Mouse (Mus musculus) heart, embryonic 12.5 days (tissue): ENCODE results near the gene Jun. TPM values are rescaled to one million over a fixed set of nuclear protein-coding genes. Genes with fewer than 3 reads are reported as not detected.

Source experiments
- ATAC-seq: fragments of 200-750 bp; cut with Nextera tagmentation; 2 replicates; pipeline ENCODE4 v1.8.0; 2017; ENCODE audit warnings: moderate TSS enrichment, moderate library complexity; ENCODE audit not compliant: insufficient number of reproducible peaks, low FRiP score
- H3K27ac ChIP-seq: fragments of 300-500 bp; sonication (generic); 2 replicates; pipeline ENCODE4 v1.5.1; 2016; ENCODE audit warnings: mild to moderate bottlenecking, moderate library complexity; ENCODE audit not compliant: poor library complexity, severe bottlenecking
- H3K27me3 ChIP-seq: fragments of 300-500 bp; sonication (generic); replicated peaks from 2 replicates; pipeline ENCODE4 v1.6.1; 2016; ENCODE audit warnings: mild to moderate bottlenecking, moderate library complexity
- H3K36me3 ChIP-seq: fragments of 300-500 bp; sonication (generic); 2 replicates; pipeline ENCODE4 v1.6.1; 2016; ENCODE audit warnings: mild to moderate bottlenecking, moderate library complexity
- H3K4me1 ChIP-seq: fragments of 300-500 bp; sonication (generic); replicated peaks from 2 replicates; pipeline ENCODE4 v1.6.1; 2016; ENCODE audit warnings: mild to moderate bottlenecking
- H3K4me2 ChIP-seq: fragments of 300-500 bp; sonication (generic); 2 replicates; pipeline ENCODE4 v1.6.1; 2016; ENCODE audit warnings: mild to moderate bottlenecking, moderate library complexity
- H3K4me3 ChIP-seq: fragments of 300-500 bp; sonication (generic); 2 replicates; pipeline ENCODE4 v1.5.1; 2016; ENCODE audit warnings: mild to moderate bottlenecking
- H3K9ac ChIP-seq: fragments of 300-500 bp; sonication (generic); 2 replicates; pipeline ENCODE4 v1.6.1; 2016; ENCODE audit warnings: mild to moderate bottlenecking, moderate library complexity
- H3K9me3 ChIP-seq: fragments of 300-500 bp; sonication (generic); replicated peaks from 2 replicates; pipeline ENCODE4 v1.6.1; 2016; ENCODE audit warnings: mild to moderate bottlenecking, moderate library complexity
- WGBS: fragments of 180-500 bp; shearing (Covaris S2); methylation state at CpG from one replicate; pipeline ENCODE4 v1.1.7; 2016; 5-methylcytosine and 5-hydroxymethylcytosine counted together
- polyA plus RNA-seq: library from polyadenylated mRNA; unstranded; fragments of >200 nt; fragmentation: Nextera tagmentation; extraction: Ambion mirVana; gene quantifications from 2 replicates; pipeline ENCODE4 v1.2.1, GENCODE M21; 2016

Gene Jun
- polyA plus RNA-seq, 1 experiment from 2014 or later, result 95.0 TPM

DNA sequence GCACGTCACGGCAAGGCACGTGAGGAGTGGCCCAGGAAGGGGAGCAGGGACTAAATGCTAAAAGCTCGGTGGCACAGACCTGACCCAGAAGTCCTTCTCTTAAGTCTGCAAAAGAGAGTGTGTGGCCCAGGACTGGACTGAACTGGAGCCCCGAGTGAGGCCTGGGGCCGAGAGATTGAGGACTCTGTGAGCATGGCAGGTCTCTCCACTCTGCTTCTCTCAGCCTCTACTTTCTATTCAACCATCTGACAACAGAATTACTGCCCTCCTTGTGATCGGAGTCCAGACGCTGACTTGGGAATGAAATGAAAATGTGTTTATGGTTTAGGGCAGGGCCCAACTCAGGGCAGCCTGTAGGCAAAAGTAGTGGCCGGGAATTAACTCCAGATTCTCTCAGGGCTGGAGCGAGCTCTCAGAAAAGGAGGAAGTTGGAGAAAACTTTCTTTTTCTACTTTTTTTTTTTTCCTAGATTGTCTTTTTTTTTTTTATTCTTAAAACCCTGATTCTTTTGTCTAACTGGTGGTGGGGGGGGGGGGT lies 21.3 kb upstream of the Jun start:
- no peak overlapping the region for H3K9ac ChIP-seq
- no peak overlapping the region for H3K4me3 ChIP-seq
- H3K4me1 ChIP-seq, result no peaks in the 10 kb centered on the region
- WGBS, result 69% methylated on average over 10 of the region's 10 CpGs
- no peaks in the 10 kb centered on the region for H3K9me3 ChIP-seq
- ATAC-seq, result no peak
- no peak overlapping the region for H3K4me2 ChIP-seq
- H3K27me3 ChIP-seq, result no peaks in the 10 kb centered on the region
- no peak overlapping the region for H3K27ac ChIP-seq
- H3K36me3 ChIP-seq, result no peaks in the 10 kb centered on the region

DNA sequence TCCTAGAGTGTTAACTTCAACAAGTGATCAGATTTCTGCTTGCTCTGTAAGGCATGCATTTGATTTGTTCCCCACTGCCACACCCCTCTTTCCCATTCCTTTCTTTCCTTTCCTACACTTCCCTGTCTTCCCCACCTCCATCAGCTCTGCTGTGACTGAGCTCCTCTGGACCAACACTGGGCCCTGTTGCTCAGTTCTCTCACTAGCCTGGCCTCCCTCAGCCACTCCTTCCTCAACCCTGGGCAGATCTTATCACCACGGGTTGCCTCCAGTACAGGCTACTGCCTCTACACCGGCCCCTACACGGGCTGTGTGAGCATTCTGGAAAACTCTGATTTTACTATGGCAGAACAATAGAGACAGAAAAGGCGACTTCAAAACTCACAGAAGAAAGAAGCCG lies 18.4 kb upstream of the Jun start:
- Histone ChIP-seq H3K9ac (no peak overlapping the region), H3K9me3 (no peaks in the 10 kb centered on the region), H3K27ac (no peak overlapping the region), H3K4me2 (no peak overlapping the region), H3K36me3 (no peaks in the 10 kb centered on the region), H3K4me1 (no peaks in the 10 kb centered on the region), H3K4me3 (no peak overlapping the region), H3K27me3 (no peaks in the 10 kb centered on the region)
- 61% methylated on average over 5 of the region's 5 CpGs for WGBS
- ATAC-seq, result no peak

DNA sequence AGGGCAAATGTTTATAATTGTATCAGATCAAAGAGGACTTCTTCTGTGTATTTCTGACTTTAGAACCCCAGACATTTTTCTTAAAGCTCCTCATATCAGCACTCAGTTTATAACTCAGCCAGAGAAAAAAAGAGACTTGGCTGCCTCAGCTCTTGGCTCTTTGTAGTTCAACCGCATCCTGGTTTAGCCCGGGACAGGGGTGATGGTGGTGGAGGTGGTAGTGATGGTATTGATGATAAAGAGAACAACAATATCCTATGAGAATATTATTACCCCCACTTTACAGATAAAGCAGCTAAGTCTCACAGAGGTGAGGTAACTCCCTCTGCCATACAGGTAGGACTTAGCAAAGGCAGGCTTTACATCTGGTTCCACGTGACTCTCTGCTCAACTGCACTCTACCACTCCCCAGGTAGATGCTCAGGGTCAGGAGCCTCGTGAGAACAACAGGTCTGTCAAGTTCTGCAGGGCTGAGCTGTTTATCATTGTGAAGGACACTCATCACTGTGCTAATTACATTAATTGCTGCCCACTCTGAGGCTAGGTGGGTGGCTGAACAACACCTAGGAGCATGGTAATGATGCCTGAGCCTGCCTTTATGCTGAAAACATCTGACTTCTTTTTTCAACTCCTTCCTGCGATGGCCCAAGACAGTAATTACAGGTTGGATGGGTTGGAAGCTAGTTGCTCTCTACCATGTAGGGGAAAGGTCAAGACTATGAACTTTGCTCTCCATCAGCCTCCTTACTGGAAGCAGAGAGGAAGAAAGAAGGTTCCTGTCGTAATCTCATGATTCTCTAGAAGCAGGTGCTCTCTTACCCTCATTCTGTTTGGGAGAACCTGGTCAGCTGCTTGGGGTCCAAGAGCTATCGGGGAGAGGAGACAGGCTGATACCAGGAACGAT lies 16.3 kb upstream of the Jun start:
- WGBS, result 76% methylated on average over 8 of the region's 8 CpGs

DNA sequence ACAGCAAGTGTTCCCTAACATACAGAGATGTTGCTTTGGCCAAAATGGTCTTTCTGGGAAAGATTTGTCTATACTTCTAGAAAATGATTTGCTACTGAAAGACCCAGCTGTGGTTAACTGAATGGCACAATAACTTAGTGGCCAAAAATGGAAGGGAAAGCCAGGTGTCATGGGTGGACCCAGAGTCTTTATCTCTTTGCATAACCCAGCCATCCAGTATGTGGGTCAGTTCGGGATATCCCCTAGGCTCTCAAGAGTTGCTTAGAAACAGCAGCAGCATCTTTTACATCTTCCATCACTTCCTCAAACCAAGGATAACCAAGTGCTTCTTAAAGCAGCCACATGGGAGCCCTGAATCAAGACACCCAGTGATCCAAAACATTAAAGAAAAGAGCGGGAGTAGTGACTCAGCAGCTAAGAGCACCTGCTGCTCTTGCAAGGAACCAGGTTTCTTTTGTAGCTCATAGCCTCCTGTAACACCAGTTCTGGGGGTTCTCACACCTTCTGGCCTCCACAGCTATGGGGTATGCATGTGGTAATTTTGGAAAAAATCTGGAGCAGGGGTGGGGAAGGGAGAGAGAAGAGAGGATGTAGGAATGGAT lies 11.7 kb upstream of the Jun start:
- no peak for ATAC-seq
- WGBS, result 76% methylated on average over 2 of the region's 2 CpGs

More for the DNA sequence above, 16.3 kb upstream of the Jun start:
- Histone ChIP-seq H3K9ac (no peak overlapping the region), H3K4me2 (no peak overlapping the region), H3K9me3 (no peaks in the 10 kb centered on the region), H3K4me3 (no peak overlapping the region), H3K27me3 (no peaks in the 10 kb centered on the region), H3K4me1 (no peaks in the 10 kb centered on the region), H3K27ac (no peak overlapping the region), H3K36me3 (no peaks in the 10 kb centered on the region)
- no peak for ATAC-seq

DNA sequence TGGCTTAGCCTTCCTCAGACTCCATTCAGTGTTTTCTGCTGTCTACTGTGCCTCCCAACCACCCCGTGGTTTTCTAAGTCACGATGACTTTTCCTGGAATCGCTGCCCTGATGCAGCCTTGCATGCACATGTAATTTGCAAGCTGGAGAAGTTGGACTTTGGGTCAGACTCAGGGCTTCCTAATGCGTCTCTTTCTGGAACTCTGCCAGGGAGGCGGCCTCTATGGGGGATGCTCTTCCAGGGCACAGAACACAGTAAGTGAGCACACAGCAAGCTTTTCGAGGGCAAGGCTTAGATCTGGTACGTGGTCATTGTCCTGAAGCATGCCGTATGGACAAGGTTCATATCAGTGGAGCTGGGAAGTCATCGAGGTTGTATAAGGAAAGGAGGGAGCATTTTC lies 10.9 kb upstream of the Jun start:
- no peak overlapping the region for H3K4me3 ChIP-seq
- H3K27me3 ChIP-seq, result no peaks in the 10 kb centered on the region
- H3K27ac ChIP-seq, result no peak overlapping the region
- ATAC-seq, result no peak
- no peaks in the 10 kb centered on the region for H3K36me3 ChIP-seq
- H3K4me1 ChIP-seq, result no peaks in the 10 kb centered on the region
- 73% methylated on average over 9 of the region's 9 CpGs for WGBS
- no peak overlapping the region for H3K9ac ChIP-seq
- no peaks in the 10 kb centered on the region for H3K9me3 ChIP-seq
- no peak overlapping the region for H3K4me2 ChIP-seq

More for the DNA sequence above, 11.7 kb upstream of the Jun start:
- no peaks in the 10 kb centered on the region for H3K36me3 ChIP-seq
- H3K9me3 ChIP-seq, result no peaks in the 10 kb centered on the region
- no peak overlapping the region for H3K4me3 ChIP-seq
- H3K4me2 ChIP-seq, result no peak overlapping the region
- H3K9ac ChIP-seq, result no peak overlapping the region
- no peaks in the 10 kb centered on the region for H3K4me1 ChIP-seq
- H3K27me3 ChIP-seq, result no peaks in the 10 kb centered on the region
- no peak overlapping the region for H3K27ac ChIP-seq

DNA sequence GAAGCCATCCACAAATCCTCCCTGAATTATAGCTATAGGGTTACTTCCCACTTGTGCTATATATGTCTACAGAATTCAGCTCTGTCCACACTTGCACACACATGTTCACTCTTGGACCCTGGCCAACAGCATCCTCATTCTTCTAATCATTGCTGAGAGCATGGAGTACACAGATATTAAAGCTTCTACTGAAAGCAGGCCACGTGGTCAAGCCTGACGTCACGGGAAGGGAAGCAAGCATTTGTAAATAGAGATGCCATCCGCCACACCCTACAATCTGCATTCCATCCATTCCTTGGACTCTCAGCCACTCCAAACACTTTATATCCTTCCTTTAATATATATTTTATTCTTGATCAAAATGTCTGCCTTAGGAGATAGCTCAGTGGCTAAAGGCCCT lies 5.2 kb upstream of the Jun start:
- Histone ChIP-seq H3K36me3 (no peaks in the 10 kb centered on the region), H3K9me3 (no peaks in the 10 kb centered on the region), H3K4me3 (no peak overlapping the region), H3K4me1 (peaks cover 7% of the 10 kb centered on the region; the same call in 1 of the 2 replicates), H3K27me3 (no peaks in the 10 kb centered on the region), H3K9ac (no peak overlapping the region), H3K4me2 (no peak overlapping the region), H3K27ac (no peak overlapping the region)
- WGBS, result 71% methylated on average over 4 of the region's 4 CpGs
- ATAC-seq, result no peak

DNA sequence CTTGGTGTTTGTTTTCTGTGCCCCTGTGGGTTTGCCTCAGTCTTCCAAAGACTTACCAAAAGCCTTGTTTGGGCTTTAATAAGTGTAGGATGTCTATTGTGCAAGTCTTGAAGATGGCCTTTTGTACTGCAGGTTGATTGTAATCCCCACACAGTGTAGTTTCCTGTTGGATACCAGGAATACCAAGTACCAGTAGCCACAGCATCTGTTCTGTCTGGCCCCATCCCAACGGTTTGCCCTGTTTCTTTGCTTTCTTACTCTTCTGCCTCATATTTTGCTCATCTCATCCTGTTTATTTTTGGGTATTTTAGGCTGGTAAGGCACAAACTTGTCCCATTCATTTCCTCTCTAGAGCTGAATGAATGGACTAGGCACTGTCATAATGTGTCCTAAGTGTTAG lies 3.3 kb upstream of the Jun start:
- peaks cover 7% of the 10 kb centered on the region; the same call in 1 of the 2 replicates for H3K4me1 ChIP-seq
- WGBS, result 47% methylated on average over 1 of the region's 1 CpGs
- ATAC-seq, result no peak
- no peak overlapping the region for H3K27ac ChIP-seq
- H3K27me3 ChIP-seq, result no peaks in the 10 kb centered on the region
- H3K9ac ChIP-seq, result no peak overlapping the region
- no peaks in the 10 kb centered on the region for H3K9me3 ChIP-seq
- no peak overlapping the region for H3K4me2 ChIP-seq
- no peak overlapping the region for H3K4me3 ChIP-seq
- no peaks in the 10 kb centered on the region for H3K36me3 ChIP-seq

DNA sequence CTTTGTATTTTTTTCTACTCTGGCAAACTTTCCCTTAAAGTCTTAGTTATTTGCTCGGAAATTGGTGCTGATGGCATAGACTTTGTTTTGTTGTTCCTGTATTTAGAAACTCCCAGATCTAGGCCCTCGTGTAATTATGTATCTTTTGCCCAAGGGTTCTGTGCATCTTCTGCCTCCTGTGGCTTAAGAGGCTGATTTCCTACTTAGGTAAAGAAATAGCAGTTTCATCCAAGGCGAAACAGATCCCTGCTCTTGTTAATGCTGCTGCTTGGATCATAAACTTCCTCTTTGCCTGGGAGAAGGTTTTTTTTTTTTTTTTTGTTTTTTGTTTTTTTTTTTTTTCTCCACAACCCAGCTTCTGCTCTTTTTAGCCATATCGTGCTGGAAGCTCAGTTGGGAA lies 2.3 kb upstream of the Jun start:
- no peak for ATAC-seq
- H3K9me3 ChIP-seq, result no peaks in the 10 kb centered on the region
- H3K4me2 ChIP-seq, result no peak overlapping the region
- no peak overlapping the region for H3K4me3 ChIP-seq
- H3K4me1 ChIP-seq, result peaks cover 7% of the 10 kb centered on the region; the same call in 1 of the 2 replicates
- no peak overlapping the region for H3K27ac ChIP-seq
- H3K27me3 ChIP-seq, result no peaks in the 10 kb centered on the region
- no peaks in the 10 kb centered on the region for H3K36me3 ChIP-seq
- 46% methylated on average over 4 of the region's 4 CpGs for WGBS
- H3K9ac ChIP-seq, result no peak overlapping the region

DNA sequence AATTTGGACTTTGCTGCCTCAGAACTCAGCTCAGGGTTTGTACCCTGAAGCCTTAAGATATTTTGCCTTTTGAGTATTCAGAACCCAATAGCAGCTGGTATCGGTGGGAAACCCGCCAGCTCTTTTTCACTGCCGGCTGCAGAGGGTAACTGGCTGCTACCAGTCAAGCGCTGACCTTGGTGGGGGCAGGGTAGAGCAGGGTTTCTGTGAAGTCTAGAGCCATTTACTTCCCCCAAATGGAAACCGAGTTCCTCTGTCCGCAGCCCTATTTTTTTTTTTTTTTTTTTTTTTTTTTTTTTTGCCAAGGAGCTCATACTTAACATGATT lies 1.7 kb upstream of the Jun start:
- Histone ChIP-seq H3K4me2 (peak overlapping the region; percentile 85), H3K9ac (peak overlapping the region; percentile 88), H3K27ac (peak overlapping the region; percentile 99), H3K27me3 (no peaks in the 10 kb centered on the region), H3K9me3 (no peaks in the 10 kb centered on the region), H3K4me3 (peak overlapping the region; percentile 95), H3K36me3 (no peaks in the 10 kb centered on the region), H3K4me1 (peaks cover 11% of the 10 kb centered on the region)
- ATAC-seq, result no peak
- WGBS, result under 1% methylated on average over 6 of the region's 6 CpGs

DNA sequence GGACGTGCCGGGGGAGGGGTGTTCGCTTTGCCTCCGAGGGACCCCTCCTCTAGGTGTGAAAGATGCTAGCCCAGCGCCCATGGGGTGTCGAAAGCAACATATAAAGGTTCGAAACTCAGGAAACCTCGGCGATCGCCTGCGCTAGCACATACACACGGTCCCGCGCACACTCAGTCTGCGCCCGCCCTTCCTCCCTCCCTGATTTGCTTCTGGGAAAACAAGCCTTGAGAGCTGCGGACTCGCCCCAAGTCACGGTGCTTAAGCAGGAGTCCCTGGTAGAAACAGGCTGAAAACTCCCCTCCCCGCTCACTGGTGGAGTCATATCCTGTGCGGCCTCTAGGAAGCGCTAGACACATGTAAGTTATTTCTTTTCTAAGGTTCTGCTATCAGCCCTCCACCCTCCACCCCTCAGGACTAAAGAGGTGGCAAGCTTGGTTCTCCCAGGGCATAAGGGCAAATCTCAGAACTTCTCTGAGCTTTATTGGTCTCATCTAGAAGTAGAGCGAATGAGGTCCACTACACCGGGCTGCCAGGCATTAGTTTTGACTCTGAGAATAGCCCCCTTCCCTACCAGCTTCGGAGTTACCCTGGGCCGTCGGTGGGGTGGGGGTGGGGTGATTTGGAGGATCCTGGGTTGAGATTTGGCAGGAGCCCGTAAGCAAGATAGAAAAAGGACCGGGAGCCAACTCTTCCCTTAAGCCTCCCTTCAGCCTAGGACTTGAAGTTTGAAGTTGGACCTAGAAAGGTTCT lies 1.2 kb upstream of the Jun start:
- Histone ChIP-seq H3K4me3 (peak overlapping the region; percentile 95), H3K4me2 (peak overlapping the region; percentile 85), H3K9ac (peak overlapping the region; percentile 88), H3K27ac (peak overlapping the region; percentile 99), H3K27me3 (no peaks in the 10 kb centered on the region), H3K4me1 (peaks cover 14% of the 10 kb centered on the region), H3K9me3 (no peaks in the 10 kb centered on the region), H3K36me3 (no peaks in the 10 kb centered on the region)
- peak; percentile 56 for ATAC-seq
- WGBS, result under 1% methylated on average over 29 of the region's 29 CpGs

DNA sequence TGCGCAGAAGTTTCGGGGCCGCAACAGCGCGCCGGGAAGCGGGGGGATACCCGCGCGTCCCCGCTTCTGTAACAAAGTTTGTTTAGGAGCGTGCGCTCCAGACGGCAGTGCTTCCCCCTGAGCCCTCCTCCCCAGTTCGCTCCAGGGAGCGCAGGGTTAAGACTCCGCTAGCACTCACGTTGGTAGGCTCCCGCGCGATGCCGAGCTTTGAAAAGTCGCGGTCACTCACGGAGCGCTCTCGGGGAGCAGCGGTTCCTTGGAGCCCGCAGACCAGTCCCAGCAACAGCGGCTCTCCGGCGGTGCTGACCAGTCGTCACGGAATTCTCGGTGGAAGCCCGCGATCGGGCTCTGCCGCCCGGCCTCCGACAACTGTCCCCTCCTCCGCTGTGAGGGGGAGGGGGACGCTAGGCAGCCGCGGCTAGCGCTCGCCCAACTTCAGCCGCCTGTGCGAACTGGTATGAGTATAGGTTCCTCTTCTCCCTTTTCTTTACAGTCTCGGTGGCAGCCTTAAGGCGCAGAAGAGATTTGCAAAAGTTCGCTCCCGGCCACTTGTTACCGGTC lies 631 bp downstream of the Jun start:
- H3K27ac ChIP-seq, result peak overlapping the region; percentile 100
- no peaks in the 10 kb centered on the region for H3K27me3 ChIP-seq
- peak overlapping the region; percentile 85 for H3K4me2 ChIP-seq
- under 1% methylated on average over 54 of the region's 54 CpGs for WGBS
- peak overlapping the region; percentile 95 for H3K4me3 ChIP-seq
- H3K9ac ChIP-seq, result peak overlapping the region; percentile 99
- no peaks in the 10 kb centered on the region for H3K9me3 ChIP-seq
- H3K36me3 ChIP-seq, result no peaks in the 10 kb centered on the region
- no peak for ATAC-seq
- peaks cover 14% of the 10 kb centered on the region for H3K4me1 ChIP-seq
